Mouse (Mus musculus) left cerebral cortex, adult 2 months (tissue): Measurements from ENCODE around the gene Rab44. TPM values are rescaled to one million over a fixed set of nuclear protein-coding genes. Genes with fewer than 3 reads are reported as not detected.

Experiments used
- DNase-seq, 2 experiments: peaks; one replicate each; pipeline ENCODE4 v3.0.0; 2021 to 2022; ENCODE audit warnings: low spot score in 2 of 2, mixed read lengths in 1 of 2; ENCODE audit errors: extremely low spot score in 1 of 2
- H3K27ac ChIP-seq: fragments of 200-600 bp; 2 replicates; pipeline ENCODE4 v1.8.1; 2022
- H3K4me3 ChIP-seq: fragments of 200-600 bp; 2 replicates; pipeline ENCODE4 v1.8.1; 2022
- CTCF ChIP-seq: fragments of 200-600 bp; IDR thresholded peaks from 2 replicates; pipeline ENCODE4 v1.8.1; 2022; ENCODE audit warnings: antibody characterized with exemption, mild to moderate bottlenecking, moderate library complexity
- intact Hi-C: fragments of 180-260 bp; cut with DNase I; formaldehyde crosslinking; loops from one replicate; pipeline ENCODE4 v1.15.1; 2025
- total RNA-seq, 2 experiments: library from RNA; stranded (reverse); gene quantifications; 2 replicates each; pipeline ENCODE4 v1.2.3; 2021

Rab44 gene
- total RNA-seq, 2 experiments from 2014 or later = 0.32 TPM; not detected in 1

DNA sequence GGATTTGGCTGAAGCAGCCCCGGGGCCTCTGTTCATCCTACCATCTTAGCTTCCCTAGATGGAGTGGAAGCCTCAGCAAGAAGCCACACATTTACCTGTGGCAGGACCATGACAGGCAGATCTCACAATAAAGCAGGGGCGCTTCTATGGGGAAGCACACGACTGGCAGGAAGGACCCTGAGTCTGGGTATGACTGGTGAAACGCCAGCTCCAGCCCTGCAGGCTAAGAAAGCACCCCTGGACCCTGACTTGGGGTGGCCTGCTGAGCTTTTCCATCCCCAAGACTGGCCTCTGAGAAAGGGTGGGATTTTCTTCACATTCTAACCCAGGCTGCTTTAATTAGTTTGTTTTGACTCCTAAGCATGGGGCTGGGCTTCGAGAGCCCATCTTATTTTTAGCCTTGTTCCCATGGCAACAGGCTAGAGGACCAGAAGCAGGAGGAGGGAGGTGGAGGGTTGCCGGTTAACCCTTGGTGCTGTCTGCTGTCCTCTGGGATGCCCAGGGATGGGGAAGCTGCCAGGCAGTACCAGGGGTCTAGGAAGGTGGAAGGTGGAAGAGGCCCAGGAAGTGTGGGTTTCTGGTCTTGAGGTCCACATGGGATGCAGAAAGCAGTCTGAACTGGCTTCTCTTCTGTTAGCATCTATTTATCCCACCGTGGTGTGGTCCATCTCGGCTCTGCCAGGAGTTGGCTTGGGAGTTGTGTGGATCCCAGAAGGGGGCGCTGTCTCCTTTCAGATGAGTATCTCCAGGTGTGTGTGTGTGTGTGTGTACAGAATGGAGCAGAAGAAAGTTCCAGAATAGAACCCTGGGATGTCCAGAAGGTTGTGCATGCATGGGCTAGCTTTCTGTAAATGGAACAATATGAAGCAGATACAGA is 62.7 kb downstream of the Rab44 start:
- DNase-seq = peak; percentile 77 to 78
- Histone ChIP-seq H3K27ac (peak overlapping the region; percentile 84), H3K4me3 (no peak overlapping the region)
- peak; percentile 65 for TF ChIP-seq CTCF
- intact Hi-C loops = loop anchor here (1.0 to 5.0 kb wide), 2 partner anchors 70 to 196 kb away; no protein-coding TSS in a partner anchor

DNA sequence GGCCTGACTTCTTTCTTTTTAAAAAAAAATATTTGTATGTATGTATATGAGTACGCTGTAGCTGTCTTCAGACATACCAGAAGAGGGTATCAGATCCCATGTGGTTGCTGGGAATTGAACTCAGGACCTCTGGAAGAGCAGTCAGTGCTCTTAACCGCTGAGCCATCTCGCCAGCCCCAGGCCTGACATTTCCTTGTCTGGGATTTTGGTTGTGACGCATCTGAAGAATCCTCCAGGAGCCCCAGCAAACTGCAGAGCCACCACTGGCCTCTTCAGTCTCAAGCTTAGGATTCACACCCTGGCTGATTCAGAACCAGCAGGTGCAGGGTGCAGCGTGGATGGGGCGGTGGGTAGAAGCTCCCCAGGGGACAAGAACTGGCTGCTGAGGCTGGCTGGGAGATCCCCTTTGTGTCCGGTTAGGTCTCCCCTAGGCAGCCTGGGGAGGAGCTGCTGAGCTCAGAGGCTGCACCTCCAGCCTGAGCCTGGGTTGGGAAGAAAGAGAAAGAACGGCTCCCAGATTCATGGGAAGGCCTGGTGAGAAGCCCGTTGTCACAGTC is 64.6 kb downstream of the Rab44 start:
- TF ChIP-seq CTCF = no peak
- H3K4me3 ChIP-seq = no peak overlapping the region
- H3K27ac ChIP-seq = no peak overlapping the region
- no peak for DNase-seq
- intact Hi-C loops = loop anchor here (5.0 kb wide), 1 partner anchor 194 kb away; no protein-coding TSS in a partner anchor

DNA sequence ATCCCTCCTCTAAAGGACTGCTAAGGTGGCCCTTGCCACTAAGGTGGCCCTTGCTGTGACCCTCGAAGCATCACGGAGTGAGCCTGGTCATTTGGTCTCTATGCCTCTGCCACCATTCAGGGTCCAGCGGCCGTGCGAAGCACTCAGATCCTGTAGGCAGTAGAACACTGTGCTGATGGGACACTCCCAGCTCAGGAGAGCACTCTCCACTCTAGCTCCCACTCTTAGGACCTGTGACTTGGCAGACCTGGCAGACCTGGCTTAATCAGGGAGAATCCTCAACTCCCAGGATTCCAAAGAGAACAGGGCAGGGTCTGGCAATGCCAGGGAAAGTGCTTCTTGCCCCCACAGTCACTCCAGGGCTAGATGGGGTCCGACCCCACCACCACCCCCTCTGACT is 66.0 kb downstream of the Rab44 start:
- intact Hi-C loops = loop anchor here (5.0 kb wide), 1 partner anchor 192 kb away; no protein-coding TSS in a partner anchor
- no peak overlapping the region for H3K27ac ChIP-seq
- DNase-seq = no peak
- no peak for TF ChIP-seq CTCF
- H3K4me3 ChIP-seq = no peak overlapping the region

DNA sequence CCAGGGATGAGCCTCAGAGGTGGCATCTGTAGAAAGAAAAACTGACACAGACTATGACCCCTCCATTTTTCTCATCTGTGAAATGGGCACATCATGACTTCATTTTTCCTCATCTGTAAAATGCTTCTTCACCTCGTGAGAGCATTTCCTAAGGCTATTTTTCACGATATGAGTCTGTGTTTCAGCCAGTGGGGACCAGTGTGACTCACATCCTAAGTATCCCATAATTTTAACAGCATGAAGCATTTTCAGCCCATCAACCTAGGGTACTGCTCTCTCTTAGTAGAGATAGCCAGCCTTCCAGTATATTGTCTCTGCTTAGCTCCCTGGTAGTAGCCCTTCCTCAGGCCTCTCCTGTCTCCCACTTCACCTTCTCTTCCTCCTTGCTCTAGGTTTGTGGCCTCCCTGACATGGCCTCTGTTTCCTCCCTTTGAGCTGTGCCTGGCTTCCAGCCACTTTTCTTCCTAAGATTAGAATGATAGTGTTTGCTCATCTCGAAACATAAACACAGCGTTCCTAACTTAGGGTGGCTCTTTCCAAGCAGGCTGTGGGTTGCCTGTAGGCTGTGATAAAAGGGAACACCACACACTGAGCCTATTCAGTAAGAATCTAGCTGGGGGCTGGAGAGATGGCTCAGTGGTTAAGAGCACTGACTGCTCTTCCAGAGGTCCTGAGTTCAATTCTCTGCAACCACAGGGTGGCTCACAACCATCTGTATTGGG is 66.6 kb downstream of the Rab44 start:
- intact Hi-C loops = no loop called here
- TF ChIP-seq CTCF = no peak

DNA sequence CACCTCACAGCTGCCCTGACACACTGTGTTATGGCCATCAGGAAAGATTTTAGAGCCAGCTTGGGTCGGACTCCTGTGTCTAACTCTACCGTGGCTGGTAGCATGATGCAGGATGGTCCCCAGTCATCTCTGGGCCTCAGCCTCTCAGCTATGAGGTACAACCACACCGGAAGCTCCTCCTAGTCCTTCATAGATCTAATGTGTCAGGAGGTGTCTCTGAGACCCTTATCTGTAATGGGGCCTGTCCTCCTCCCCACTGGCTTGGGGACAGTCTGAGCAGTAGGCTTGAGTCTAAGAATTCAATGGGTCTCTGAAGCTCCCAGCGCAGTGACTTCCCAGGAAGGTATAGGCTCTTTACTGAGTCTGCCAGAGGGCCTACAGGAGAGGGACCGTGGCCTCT is 67.8 kb downstream of the Rab44 start:
- DNase-seq = no peak
- TF ChIP-seq CTCF = no peak
- Histone ChIP-seq H3K4me3 (no peak overlapping the region), H3K27ac (no peak overlapping the region)
- intact Hi-C loops = no loop called here

More for the DNA sequence above, 66.6 kb downstream of the Rab44 start:
- no peak overlapping the region for H3K27ac ChIP-seq
- no peak for DNase-seq
- no peak overlapping the region for H3K4me3 ChIP-seq

DNA sequence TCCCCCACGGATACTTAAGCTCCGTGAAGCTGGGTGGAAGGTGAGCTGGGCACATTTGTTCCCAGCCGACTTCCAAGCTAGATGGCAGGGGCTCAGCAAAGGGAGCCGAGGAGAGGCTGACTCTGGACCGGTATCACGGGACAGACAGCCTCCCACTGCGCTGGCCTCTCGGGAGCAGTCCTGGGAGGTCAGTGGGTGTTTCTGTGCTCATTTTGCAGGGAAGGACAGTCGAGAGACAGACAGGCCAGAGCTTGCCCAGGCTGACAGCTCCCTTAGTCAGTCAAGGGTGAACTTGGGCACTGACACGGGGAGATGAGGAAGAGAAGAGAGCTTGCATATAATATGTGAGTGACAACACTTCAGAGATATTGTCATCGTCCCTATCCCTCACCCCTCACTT is 69.2 kb downstream of the Rab44 start:
- no peak overlapping the region for H3K4me3 ChIP-seq
- intact Hi-C loops = no loop called here
- no peak overlapping the region for H3K27ac ChIP-seq
- TF ChIP-seq CTCF = no peak
- no peak for DNase-seq

DNA sequence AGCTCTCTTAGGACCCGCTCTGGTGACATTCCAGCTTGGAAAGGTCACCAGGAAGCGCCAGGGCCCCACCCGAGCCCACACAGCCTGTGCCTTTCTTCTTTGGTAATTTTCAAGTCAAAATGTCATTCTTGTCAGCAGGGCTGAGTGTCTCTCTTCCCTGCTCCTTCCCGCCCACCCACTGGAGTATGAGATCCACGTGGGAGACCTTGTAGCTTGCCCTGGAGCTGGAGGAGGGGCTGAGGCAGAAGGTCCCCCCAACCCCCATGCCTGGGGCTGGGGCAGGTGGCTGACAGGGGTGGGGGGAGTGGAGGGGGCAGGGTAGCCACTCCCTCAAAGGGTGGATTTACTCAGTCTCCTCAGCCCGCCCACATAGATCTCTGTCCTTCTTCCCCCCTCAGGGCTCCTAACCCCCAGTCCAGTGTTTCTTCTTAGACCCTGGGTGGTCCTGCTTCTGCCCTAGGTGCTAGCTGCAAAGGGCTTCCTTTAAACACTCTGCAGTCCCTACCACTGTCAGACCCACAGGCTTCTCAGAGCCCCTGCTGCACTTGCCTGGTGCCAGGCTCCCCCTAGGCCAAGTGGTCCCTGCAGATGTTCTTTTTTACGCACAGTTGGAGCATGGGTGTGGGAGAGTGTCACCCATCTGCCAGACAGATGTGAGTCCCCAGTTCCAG is 71.6 kb downstream of the Rab44 start:
- no peak overlapping the region for H3K27ac ChIP-seq
- intact Hi-C loops = no loop called here
- no peak overlapping the region for H3K4me3 ChIP-seq
- no peak for DNase-seq
- TF ChIP-seq CTCF = no peak

DNA sequence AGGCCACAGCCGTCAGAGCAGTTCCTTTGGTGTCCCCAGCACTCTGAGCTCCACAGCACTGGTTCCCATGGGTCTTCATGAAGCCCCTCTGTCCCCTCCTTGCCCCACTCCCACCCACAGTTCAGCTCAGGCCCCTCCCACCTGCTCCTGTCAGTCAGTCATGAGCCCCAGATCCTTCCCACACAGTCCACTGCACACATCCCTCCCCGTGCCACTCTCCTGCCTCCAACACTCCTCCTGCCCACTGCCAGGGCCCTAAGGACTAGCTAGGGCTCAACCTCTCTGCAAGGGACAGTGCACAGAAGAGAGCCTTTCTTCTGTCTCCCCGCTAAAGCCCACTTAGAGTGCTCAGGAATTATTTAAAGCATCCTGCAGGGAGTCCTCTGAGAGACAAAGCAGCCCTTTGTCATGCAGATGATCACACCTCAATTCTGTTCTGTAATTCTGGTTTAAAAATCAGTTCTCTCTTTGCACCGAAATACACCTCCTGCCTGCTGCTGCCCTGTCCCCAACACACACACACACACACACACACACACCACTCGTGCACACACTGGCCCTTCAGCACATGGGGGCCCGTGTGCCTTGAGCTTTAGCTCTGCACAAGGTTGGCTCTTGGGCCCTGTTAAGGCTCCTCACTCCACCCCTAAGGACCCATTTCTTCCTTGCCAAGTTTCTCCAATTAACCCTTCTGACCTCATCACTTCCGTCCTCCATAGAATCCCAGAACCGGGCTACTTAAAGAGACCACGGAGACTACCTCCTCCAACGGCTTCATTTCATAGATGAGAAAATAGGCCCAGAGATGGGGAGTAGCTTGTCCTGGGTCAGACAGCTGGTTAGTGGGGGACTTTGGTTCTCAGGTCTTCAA is 73.3 kb downstream of the Rab44 start:
- Histone ChIP-seq H3K4me3 (no peak overlapping the region), H3K27ac (no peak overlapping the region)
- DNase-seq = no peak
- intact Hi-C loops = no loop called here
- TF ChIP-seq CTCF = no peak

DNA sequence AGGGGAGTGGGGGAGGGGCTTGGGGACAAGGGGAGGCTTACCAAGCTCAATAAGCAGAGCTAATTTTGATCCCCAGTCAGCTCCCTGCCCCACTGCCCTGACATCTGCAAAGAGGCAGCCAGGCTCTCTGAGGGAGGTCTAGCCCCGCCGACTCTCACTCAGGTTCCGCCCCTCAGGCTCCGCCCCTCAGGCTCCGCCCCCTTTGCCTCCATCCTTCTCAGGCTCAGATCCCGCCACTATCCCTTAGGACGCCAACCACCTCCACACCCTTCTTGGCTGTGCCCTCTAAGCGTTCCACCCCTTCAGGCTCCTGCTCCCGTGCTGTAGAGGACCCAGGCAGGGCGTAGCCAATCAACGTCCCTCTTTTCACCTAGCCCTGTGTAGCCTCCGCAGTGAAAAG is 75.0 kb downstream of the Rab44 start:
- Histone ChIP-seq H3K27ac (no peak overlapping the region), H3K4me3 (no peak overlapping the region)
- intact Hi-C loops = no loop called here
- no peak for DNase-seq
- no peak for TF ChIP-seq CTCF

DNA sequence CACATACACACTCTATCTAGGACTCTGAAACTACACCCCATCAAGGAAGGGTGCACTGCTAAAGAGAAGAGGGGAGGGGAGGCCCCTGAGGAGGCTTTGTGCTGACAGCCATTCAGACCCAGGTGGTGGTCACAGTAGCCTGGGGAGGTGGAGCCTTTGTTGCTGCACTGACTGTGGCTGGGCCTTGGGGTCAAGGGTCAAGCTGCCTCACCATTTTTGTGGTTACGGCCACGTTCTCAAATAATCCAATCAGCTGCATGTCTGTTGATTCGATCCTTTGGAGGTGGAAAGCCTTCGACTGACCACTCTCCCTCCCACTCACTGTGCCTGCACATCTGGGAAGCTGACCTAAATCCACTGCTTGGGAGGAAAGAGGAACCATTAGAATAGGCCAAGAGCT is 81.6 kb downstream of the Rab44 start:
- DNase-seq = no peak
- H3K4me3 ChIP-seq = no peak overlapping the region
- no peak for TF ChIP-seq CTCF
- no peak overlapping the region for H3K27ac ChIP-seq
- intact Hi-C loops = no loop called here

Other genes starting within 250 kb of the Rab44 start
- 10 to 100 TPM in 1 of 2 experiments, 1 to 10 TPM in 1; 9.4 to 11.2 TPM for gene 4930539E08Rik, start 198.8 kb upstream of the Rab44 start, total RNA-seq
- not detected for gene Pxt1, start 170.3 kb upstream of the Rab44 start, total RNA-seq
- 10 to 100 TPM; 65.2 to 74.7 TPM for gene Kctd20, start 162.2 kb upstream of the Rab44 start, total RNA-seq
- 10 to 100 TPM; 53.5 to 58.6 TPM for gene Stk38, start 106.2 kb upstream of the Rab44 start, total RNA-seq
- 100 to 1,000 TPM; 113 to 114 TPM for gene Srsf3, start 81.5 kb upstream of the Rab44 start, total RNA-seq
- gene Cdkn1a, start 23.2 kb upstream of the Rab44 start, total RNA-seq = 10 to 100 TPM; 40.6 to 64.4 TPM
- gene Cpne5, start 124.0 kb downstream of the Rab44 start, total RNA-seq = 100 to 1,000 TPM; 141 to 148 TPM
- gene Ppil1, start 150.0 kb downstream of the Rab44 start, total RNA-seq = 10 to 100 TPM; 19.8 to 20.0 TPM
- 10 to 100 TPM; 78.9 to 85.0 TPM for gene BC004004, start 154.6 kb downstream of the Rab44 start, total RNA-seq
- 1 to 10 TPM; 1.2 to 1.4 TPM for gene Pi16, start 203.5 kb downstream of the Rab44 start, total RNA-seq
- 100 to 1,000 TPM; 537 to 552 TPM for gene Mtch1, start 233.8 kb downstream of the Rab44 start, total RNA-seq
- 1 to 10 TPM; 5.4 to 7.4 TPM for gene Fgd2, start 246.8 kb downstream of the Rab44 start, total RNA-seq